Mouse (Mus musculus) midbrain, embryonic 12.5 days (tissue): ENCODE data around the gene Nup62. TPM values are rescaled to one million over a fixed set of nuclear protein-coding genes. Genes with fewer than 3 reads are reported as not detected.
A peak's percentile ranks its signal among the peaks of the same experiment; 100 is the strongest.

Experiments
- ATAC-seq: fragments of 200-750 bp; cut with Nextera tagmentation; 2 replicates; pipeline ENCODE4 v1.8.0; 2017; ENCODE audit warnings: low read depth, moderate TSS enrichment, moderate library complexity; ENCODE audit not compliant: low FRiP score
- H3K27ac ChIP-seq: fragments of 300-500 bp; sonication (generic); replicated peaks from 2 replicates; pipeline ENCODE4 v1.5.1; 2016; ENCODE audit warnings: mild to moderate bottlenecking
- H3K27me3 ChIP-seq: fragments of 300-500 bp; sonication (generic); 2 replicates; pipeline ENCODE4 v1.6.1; 2016; ENCODE audit warnings: mild to moderate bottlenecking
- H3K36me3 ChIP-seq: fragments of 300-500 bp; sonication (generic); 2 replicates; pipeline ENCODE4 v1.6.1; 2016
- H3K4me1 ChIP-seq: fragments of 300-500 bp; sonication (generic); 2 replicates; pipeline ENCODE4 v1.6.1; 2016
- H3K4me2 ChIP-seq: fragments of 300-500 bp; sonication (generic); replicated peaks from 2 replicates; pipeline ENCODE4 v1.6.1; 2016; ENCODE audit warnings: mild to moderate bottlenecking, moderate library complexity
- H3K4me3 ChIP-seq: fragments of 300-500 bp; sonication (generic); 2 replicates; pipeline ENCODE4 v1.5.1; 2016; ENCODE audit warnings: mild to moderate bottlenecking
- H3K9ac ChIP-seq: fragments of 300-500 bp; sonication (generic); replicated peaks from 2 replicates; pipeline ENCODE4 v1.6.1; 2016; ENCODE audit warnings: mild to moderate bottlenecking, moderate library complexity
- H3K9me3 ChIP-seq: fragments of 300-500 bp; sonication (generic); 2 replicates; pipeline ENCODE4 v1.6.1; 2016; ENCODE audit warnings: mild to moderate bottlenecking
- WGBS: fragments of 180-500 bp; shearing (Covaris S2); methylation state at CpG from one replicate; pipeline ENCODE4 v1.1.7; 2016; 5-methylcytosine and 5-hydroxymethylcytosine counted together
- polyA plus RNA-seq: library from polyadenylated mRNA; unstranded; fragments of >200 nt; fragmentation: Nextera tagmentation; extraction: Ambion mirVana; gene quantifications from 2 replicates; pipeline ENCODE4 v1.2.1, GENCODE M21; 2016

Gene Nup62
- polyA plus RNA-seq, 1 experiment from 2014 or later, result 93.4 TPM

- peak; percentile 5; the same call in 1 of the 2 replicates for ATAC-seq
- Histone ChIP-seq H3K4me3 (0 out of 2 replicates have a peak overlapping the region, but pooled peaks have one; percentile 18), H3K9me3 (no peaks in the 10 kb centered on the region), H3K36me3 (peaks cover 52% of the 10 kb centered on the region), H3K4me1 (peaks cover 38% of the 10 kb centered on the region), H3K27ac (peak overlapping the region; percentile 52), H3K4me2 (no peak overlapping the region), H3K9ac (peak overlapping the region; percentile 50; the same call in 1 of the 2 replicates), H3K27me3 (no peaks in the 10 kb centered on the region)
- 61% methylated on average over 22 of the region's 22 CpGs for WGBS
Observed at GRCm38 (mm10) chr7:44860576-44861428, 44.9 kb downstream of the Nup62 start.

- WGBS, result 83% methylated on average over 14 of the region's 14 CpGs
Observed at GRCm38 (mm10) chr7:44861429-44861816, 45.5 kb downstream of the Nup62 start.

GRCm38 (mm10) chr7:44862434-44862833, 46.5 kb downstream of the Nup62 start:
- Histone ChIP-seq H3K36me3 (peaks cover 61% of the 10 kb centered on the region), H3K9ac (no peak overlapping the region), H3K4me3 (no peak overlapping the region), H3K27me3 (no peaks in the 10 kb centered on the region), H3K27ac (no peak overlapping the region), H3K4me2 (no peak overlapping the region), H3K9me3 (no peaks in the 10 kb centered on the region), H3K4me1 (peaks cover 49% of the 10 kb centered on the region)
- WGBS, result 90% methylated on average over 8 of the region's 8 CpGs
- no peak for ATAC-seq

More at GRCm38 (mm10) chr7:44861429-44861816, 45.5 kb downstream of the Nup62 start:
- Histone ChIP-seq H3K4me3 (no peak overlapping the region), H3K4me1 (peaks cover 42% of the 10 kb centered on the region), H3K27me3 (no peaks in the 10 kb centered on the region), H3K27ac (peak overlapping the region; percentile 52), H3K9ac (no peak overlapping the region), H3K4me2 (no peak overlapping the region), H3K9me3 (no peaks in the 10 kb centered on the region), H3K36me3 (peaks cover 57% of the 10 kb centered on the region)
- ATAC-seq, result no peak

- Histone ChIP-seq H3K9ac (no peak overlapping the region), H3K4me3 (no peak overlapping the region), H3K9me3 (no peaks in the 10 kb centered on the region), H3K36me3 (peaks cover 61% of the 10 kb centered on the region), H3K27me3 (no peaks in the 10 kb centered on the region), H3K4me1 (peaks cover 51% of the 10 kb centered on the region), H3K27ac (no peak overlapping the region), H3K4me2 (no peak overlapping the region)
- no peak for ATAC-seq
- WGBS, result 91% methylated on average over 14 of the region's 14 CpGs
Observed at GRCm38 (mm10) chr7:44863210-44863609, 47.3 kb downstream of the Nup62 start.

GRCm38 (mm10) chr7:44863982-44864494, 48.1 kb downstream of the Nup62 start:
- no peaks in the 10 kb centered on the region for H3K9me3 ChIP-seq
- WGBS, result 85% methylated on average over 11 of the region's 11 CpGs
- ATAC-seq, result no peak
- peaks cover 61% of the 10 kb centered on the region for H3K36me3 ChIP-seq
- H3K4me2 ChIP-seq, result no peak overlapping the region
- H3K4me1 ChIP-seq, result peaks cover 48% of the 10 kb centered on the region
- H3K4me3 ChIP-seq, result no peak overlapping the region
- no peak overlapping the region for H3K27ac ChIP-seq
- H3K27me3 ChIP-seq, result no peaks in the 10 kb centered on the region
- no peak overlapping the region for H3K9ac ChIP-seq

GRCm38 (mm10) chr7:44864595-44865542, 49.0 kb downstream of the Nup62 start:
- H3K36me3 ChIP-seq, result peaks cover 57% of the 10 kb centered on the region
- peaks cover 48% of the 10 kb centered on the region for H3K4me1 ChIP-seq
- no peak overlapping the region for H3K4me2 ChIP-seq
- 0 out of 2 replicates have a peak overlapping the region, but pooled peaks have one; percentile 2 for H3K27ac ChIP-seq
- no peak for ATAC-seq
- 86% methylated on average over 24 of the region's 24 CpGs for WGBS
- no peak overlapping the region for H3K9ac ChIP-seq
- H3K9me3 ChIP-seq, result no peaks in the 10 kb centered on the region
- no peak overlapping the region for H3K4me3 ChIP-seq
- no peaks in the 10 kb centered on the region for H3K27me3 ChIP-seq

- WGBS, result 67% methylated on average over 15 of the region's 15 CpGs
- H3K4me2 ChIP-seq, result peak overlapping the region; percentile 91
Observed at GRCm38 (mm10) chr7:44866276-44867009, 50.6 kb downstream of the Nup62 start.

GRCm38 (mm10) chr7:44867010-44867702, 51.3 kb downstream of the Nup62 start:
- H3K9ac ChIP-seq, result peak overlapping the region; percentile 98
- peak overlapping the region; percentile 91 for H3K4me2 ChIP-seq
- peak overlapping the region; percentile 95 for H3K4me3 ChIP-seq
- no peak overlapping the region; the same call in 1 of the 2 replicates for H3K27ac ChIP-seq
- H3K4me1 ChIP-seq, result peaks cover 51% of the 10 kb centered on the region
- 74% methylated on average over 19 of the region's 19 CpGs for WGBS
- H3K27me3 ChIP-seq, result no peaks in the 10 kb centered on the region
- no peak for ATAC-seq
- peaks cover 46% of the 10 kb centered on the region for H3K36me3 ChIP-seq
- no peaks in the 10 kb centered on the region for H3K9me3 ChIP-seq

More at GRCm38 (mm10) chr7:44866276-44867009, 50.6 kb downstream of the Nup62 start:
- Histone ChIP-seq H3K4me3 (peak overlapping the region; percentile 95), H3K4me1 (peaks cover 51% of the 10 kb centered on the region), H3K36me3 (peaks cover 53% of the 10 kb centered on the region), H3K9ac (peak overlapping the region; percentile 98; the same call in 1 of the 2 replicates), H3K27ac (0 out of 2 replicates have a peak overlapping the region, but pooled peaks have one; percentile 15), H3K9me3 (no peaks in the 10 kb centered on the region), H3K27me3 (no peaks in the 10 kb centered on the region)
- no peak for ATAC-seq

- no peak for ATAC-seq
- Histone ChIP-seq H3K4me1 (peaks cover 51% of the 10 kb centered on the region), H3K27me3 (no peaks in the 10 kb centered on the region), H3K4me3 (peak overlapping the region; percentile 95), H3K9ac (peak overlapping the region; percentile 98), H3K4me2 (peak overlapping the region; percentile 91), H3K36me3 (peaks cover 39% of the 10 kb centered on the region), H3K27ac (no peak overlapping the region), H3K9me3 (no peaks in the 10 kb centered on the region)
- WGBS, result 49% methylated on average over 9 of the region's 9 CpGs
Observed at GRCm38 (mm10) chr7:44867802-44868201, 51.9 kb downstream of the Nup62 start.

GRCm38 (mm10) chr7:44868465-44868864, 52.6 kb downstream of the Nup62 start:
- H3K4me2 ChIP-seq, result peak overlapping the region; percentile 91
- H3K27ac ChIP-seq, result peak overlapping the region; percentile 100
- H3K36me3 ChIP-seq, result peaks cover 33% of the 10 kb centered on the region
- ATAC-seq, result no peak
- WGBS, result 6% methylated on average over 16 of the region's 16 CpGs
- peak overlapping the region; percentile 95 for H3K4me3 ChIP-seq
- no peaks in the 10 kb centered on the region for H3K9me3 ChIP-seq
- peaks cover 51% of the 10 kb centered on the region for H3K4me1 ChIP-seq
- H3K9ac ChIP-seq, result peak overlapping the region; percentile 98
- no peaks in the 10 kb centered on the region for H3K27me3 ChIP-seq
